Mouse (Mus musculus) myocyte (in vitro differentiated cells): Measurements from ENCODE around the gene Gcgr. TPM values are rescaled to one million over a fixed set of nuclear protein-coding genes. Genes with fewer than 3 reads are reported as not detected.

ENCODE experiments used
- H3K27me3 ChIP-seq: one replicate; pipeline ENCODE4 v1.6.1; 2011; ENCODE audit not compliant: control insufficient read depth, insufficient read depth, insufficient read length
- H3K36me3 ChIP-seq: one replicate; pipeline ENCODE4 v1.6.1; 2011; ENCODE audit not compliant: control insufficient read depth, insufficient read depth
- H3K4me2 ChIP-seq: one replicate; pipeline ENCODE4 v1.6.1; 2011; ENCODE audit warnings: low read depth, control low read depth
- H3K4me3 ChIP-seq: one replicate; pipeline ENCODE4 v1.5.1; 2011; ENCODE audit warnings: mild to moderate bottlenecking, control low read depth, moderate library complexity
- H3K79me2 ChIP-seq: one replicate; pipeline ENCODE4 v1.6.1; 2011; ENCODE audit not compliant: control insufficient read depth, insufficient read depth
- H3ac ChIP-seq: one replicate; pipeline ENCODE4 v1.6.1; 2011; ENCODE audit not compliant: control insufficient read depth, insufficient read length
- CEBPB ChIP-seq: IDR thresholded peaks from 2 replicates; pipeline ENCODE4 v1.6.1; 2011; ENCODE audit warnings: mild to moderate bottlenecking, moderate library complexity; ENCODE audit not compliant: poor library complexity, insufficient read depth, severe bottlenecking
- E2F4 ChIP-seq: IDR thresholded peaks from one replicate; pipeline ENCODE4 v1.6.1; 2011; ENCODE audit warnings: mild to moderate bottlenecking, control low read depth, moderate library complexity; ENCODE audit not compliant: insufficient read depth
- MAX ChIP-seq: IDR thresholded peaks from one replicate; pipeline ENCODE4 v1.6.1; 2011; ENCODE audit warnings: low read depth, mild to moderate bottlenecking, control low read depth
- MYOD1 ChIP-seq, 3 experiments: IDR thresholded peaks; one replicate each; pipeline ENCODE4 v1.6.1; 2011; ENCODE audit warnings: control low read depth in 2 of 3, low read depth in 2 of 3, mild to moderate bottlenecking in 2 of 3, moderate library complexity in 1 of 3; ENCODE audit not compliant: insufficient read length in 2 of 3, control insufficient read depth in 1 of 3
- MYOG ChIP-seq, 3 experiments: IDR thresholded peaks; one replicate each; pipeline ENCODE4 v1.6.1; 2011; ENCODE audit warnings: control low read depth in 2 of 3, low read depth in 2 of 3, mild to moderate bottlenecking in 2 of 3; ENCODE audit not compliant: insufficient read length in 2 of 3, control insufficient read depth in 1 of 3, insufficient read depth in 1 of 3
- POLR2A ChIP-seq: IDR thresholded peaks from one replicate; pipeline ENCODE4 v1.6.1; 2011; ENCODE audit warnings: low read depth, mild to moderate bottlenecking, control low read depth, moderate library complexity; ENCODE audit not compliant: insufficient read length
- POLR2AphosphoS2 ChIP-seq: IDR thresholded peaks from one replicate; pipeline ENCODE4 v1.6.1; 2011; ENCODE audit warnings: low read depth, control low read depth; ENCODE audit not compliant: insufficient read length
- REST ChIP-seq: IDR thresholded peaks from one replicate; pipeline ENCODE4 v1.6.1; 2011; ENCODE audit warnings: mild to moderate bottlenecking, control low read depth, moderate library complexity; ENCODE audit not compliant: insufficient read depth, insufficient read length
- SRF ChIP-seq: IDR thresholded peaks from one replicate; pipeline ENCODE4 v1.6.1; 2011; ENCODE audit warnings: low read depth; ENCODE audit not compliant: control insufficient read depth, insufficient read length
- TCF12 ChIP-seq: IDR thresholded peaks from one replicate; pipeline ENCODE4 v1.6.1; 2011; ENCODE audit warnings: mild to moderate bottlenecking, control low read depth; ENCODE audit not compliant: poor library complexity, insufficient read depth, severe bottlenecking
- TCF3 ChIP-seq: IDR thresholded peaks from one replicate; pipeline ENCODE4 v1.6.1; 2011; ENCODE audit warnings: low read depth, control low read depth; ENCODE audit not compliant: insufficient read length
- USF1 ChIP-seq: IDR thresholded peaks from one replicate; pipeline ENCODE4 v1.6.1; 2011; ENCODE audit warnings: low read depth, mild to moderate bottlenecking, control low read depth, moderate library complexity
- polyA plus RNA-seq: library from polyadenylated mRNA; unstranded; fragments of >200 nt; fragmentation: generic; extraction: Trizol; gene quantifications from one replicate; pipeline ENCODE4 v1.2.1, GENCODE M21; 2012; ENCODE audit warnings: missing spikeins

Gcgr gene
- polyA plus RNA-seq, 1 experiment, result 0.05 TPM

- Histone ChIP-seq H3K36me3 (no peaks in the 10 kb centered on the region), H3K4me3 (no peak overlapping the region), H3K79me2 (no peaks in the 10 kb centered on the region), H3K27me3 (peaks cover 59% of the 10 kb centered on the region), H3ac (no peak overlapping the region), H3K4me2 (no peak overlapping the region)
- TF ChIP-seq REST, result no peak
- no peak for TF ChIP-seq USF1
- TF ChIP-seq MYOD1 (IDR thresholded peaks at IDR 0.05; ENCODE audit: control insufficient read depth in 1 of 3, insufficient read length in 2 of 3, low read depth in 2 of 3), result no peak
- TF ChIP-seq MYOG (IDR thresholded peaks at IDR 0.05; ENCODE audit: control insufficient read depth in 1 of 3, insufficient read depth in 1 of 3, insufficient read length in 2 of 3, low read depth in 2 of 3), result no peak
- no peak for TF ChIP-seq POLR2AphosphoS2
- no peak for TF ChIP-seq TCF3
- TF ChIP-seq SRF, result no peak
- TF ChIP-seq TCF12, result no peak
- no peak for TF ChIP-seq E2F4
- TF ChIP-seq POLR2A, result no peak
- TF ChIP-seq CEBPB, result no peak
Measured at GRCm38 (mm10) chr11:120535804-120536203, 5.3 kb downstream of the Gcgr start.

GRCm38 (mm10) chr11:120538485-120538884, 8.0 kb downstream of the Gcgr start:
- TF ChIP-seq POLR2AphosphoS2 (no peak), SRF (no peak), POLR2A (no peak), MAX (no peak), TCF3 (no peak), CEBPB (no peak), TCF12 (no peak), MYOD1 (IDR thresholded peaks at IDR 0.05; ENCODE audit: control insufficient read depth in 1 of 3, insufficient read length in 2 of 3, low read depth in 2 of 3) (no peak)
- Histone ChIP-seq H3K79me2 (no peaks in the 10 kb centered on the region), H3K27me3 (peaks cover 36% of the 10 kb centered on the region), H3K4me2 (no peak overlapping the region), H3K4me3 (no peak overlapping the region), H3K36me3 (peaks cover 5% of the 10 kb centered on the region), H3ac (no peak overlapping the region)

GRCm38 (mm10) chr11:120538955-120539284, 8.4 kb downstream of the Gcgr start:
- H3K4me3 ChIP-seq, result no peak overlapping the region
- TF ChIP-seq E2F4 (no peak), MYOD1 (IDR thresholded peaks at IDR 0.05; ENCODE audit: control insufficient read depth in 1 of 3, insufficient read length in 2 of 3, low read depth in 2 of 3) (no peak), CEBPB (no peak), TCF12 (no peak), TCF3 (no peak), SRF (no peak), USF1 (no peak), POLR2AphosphoS2 (no peak), MYOG (IDR thresholded peaks at IDR 0.05; ENCODE audit: control insufficient read depth in 1 of 3, insufficient read depth in 1 of 3, insufficient read length in 2 of 3, low read depth in 2 of 3) (no peak), POLR2A (no peak), REST (no peak), MAX (no peak)
- peaks cover 5% of the 10 kb centered on the region for H3K36me3 ChIP-seq
- no peak overlapping the region for H3ac ChIP-seq
- H3K27me3 ChIP-seq, result peaks cover 34% of the 10 kb centered on the region
- no peak overlapping the region for H3K4me2 ChIP-seq
- H3K79me2 ChIP-seq, result no peaks in the 10 kb centered on the region

- H3ac ChIP-seq, result no peak overlapping the region
- TF ChIP-seq TCF12, result no peak
- no peak for TF ChIP-seq SRF
- TF ChIP-seq MYOG (IDR thresholded peaks at IDR 0.05; ENCODE audit: control insufficient read depth in 1 of 3, insufficient read depth in 1 of 3, insufficient read length in 2 of 3, low read depth in 2 of 3), result no peak
- TF ChIP-seq POLR2AphosphoS2, result peak; percentile 77
- H3K79me2 ChIP-seq, result no peaks in the 10 kb centered on the region
- no peak overlapping the region for H3K4me2 ChIP-seq
- H3K36me3 ChIP-seq, result peaks cover 9% of the 10 kb centered on the region
- no peak overlapping the region for H3K4me3 ChIP-seq
- H3K27me3 ChIP-seq, result peaks cover 29% of the 10 kb centered on the region
Measured at GRCm38 (mm10) chr11:120539285-120540014, 9.0 kb downstream of the Gcgr start.

- Histone ChIP-seq H3K36me3 (peaks cover 9% of the 10 kb centered on the region), H3K4me2 (no peak overlapping the region), H3K27me3 (peaks cover 7% of the 10 kb centered on the region), H3K79me2 (peaks cover 12% of the 10 kb centered on the region), H3K4me3 (no peak overlapping the region), H3ac (no peak overlapping the region)
- no peak for TF ChIP-seq USF1
- peak; percentile 78 for TF ChIP-seq POLR2AphosphoS2
Measured at GRCm38 (mm10) chr11:120541907-120542306, 11.4 kb downstream of the Gcgr start.
